Mouse (Mus musculus): Measurements from ENCODE around the gene Mettl17. TPM values are rescaled to one million over a fixed set of nuclear protein-coding genes. Genes with fewer than 3 reads are reported as not detected.
"Not testable (repeated sequence)": the region's sequence is repeated elsewhere in the genome, so short reads cannot be mapped to it uniquely, and the experiment has no call there.

The Mettl17 gene
- polyA plus RNA-seq (2012; rRNA removed): 35.8 and 40.5 TPM in 2 replicates

DNA sequence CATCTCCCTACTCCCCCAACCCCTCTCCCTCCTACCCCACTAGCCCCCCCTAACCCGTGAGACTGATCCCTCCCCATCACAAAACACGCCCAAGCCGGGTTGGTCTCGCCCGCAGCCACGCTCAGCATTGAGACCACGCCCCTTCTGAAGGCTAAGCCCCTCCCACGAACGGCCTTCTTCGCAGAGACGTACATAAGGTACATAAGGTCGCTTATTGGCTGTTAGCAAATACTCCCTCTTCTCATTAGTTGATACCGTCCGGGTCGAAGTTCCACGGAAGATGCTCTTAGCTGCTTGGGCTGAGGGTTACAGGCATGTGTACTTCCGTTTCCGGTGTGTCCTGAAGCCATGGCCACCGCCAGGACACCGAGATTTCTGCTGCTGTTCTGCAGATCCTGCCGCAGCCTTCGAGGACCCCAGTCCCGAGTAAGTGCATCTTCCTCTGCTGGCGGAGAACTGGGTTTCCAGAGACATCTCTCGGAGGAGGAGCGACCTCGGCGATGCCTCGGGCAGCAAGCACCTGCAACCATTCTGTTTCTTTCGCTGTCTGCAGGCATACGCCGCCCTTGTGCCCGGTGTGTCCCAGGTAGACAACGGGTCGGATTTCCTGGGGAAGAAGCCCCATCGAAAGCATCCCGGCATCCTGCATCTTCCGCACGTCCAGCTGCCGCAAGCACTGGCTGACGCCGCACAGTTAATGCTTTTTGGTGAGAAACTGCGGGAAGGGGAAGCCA lies at the start of gene Mettl17:
Gene Mettl17 (plus strand): TSS at position 245 of the 734 bp plus-strand sequence.
- DNase-seq (ENCODE audit: low spot score): peak; percentile 64

DNA sequence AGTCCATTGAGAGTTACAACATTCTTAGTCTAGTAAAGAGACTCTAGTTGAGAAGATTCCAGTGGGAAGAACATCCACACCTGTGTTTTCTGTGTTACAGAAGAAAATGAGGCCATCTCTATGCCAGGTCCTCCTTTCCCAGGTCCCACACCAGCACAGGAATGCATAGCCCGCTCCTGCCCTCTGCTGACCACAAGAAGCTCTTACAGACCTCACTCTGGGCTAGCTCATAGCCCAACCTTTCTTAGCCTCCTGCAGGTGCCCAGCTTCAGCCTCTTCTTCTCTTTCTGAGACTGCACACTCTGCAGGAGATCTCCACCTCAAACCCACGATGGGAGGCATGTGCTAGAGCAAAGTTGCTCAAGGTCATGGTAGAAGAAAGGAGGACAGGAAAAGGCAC lies 46.2 kb upstream of the Mettl17 start:
- not testable (repeated sequence) for DNase-seq (ENCODE audit: low spot score)

GRCm38 (mm10) chr14:51842250-51842649 lies 42.4 kb upstream of the Mettl17 start:
- no peak for DNase-seq (ENCODE audit: low spot score)

DNA sequence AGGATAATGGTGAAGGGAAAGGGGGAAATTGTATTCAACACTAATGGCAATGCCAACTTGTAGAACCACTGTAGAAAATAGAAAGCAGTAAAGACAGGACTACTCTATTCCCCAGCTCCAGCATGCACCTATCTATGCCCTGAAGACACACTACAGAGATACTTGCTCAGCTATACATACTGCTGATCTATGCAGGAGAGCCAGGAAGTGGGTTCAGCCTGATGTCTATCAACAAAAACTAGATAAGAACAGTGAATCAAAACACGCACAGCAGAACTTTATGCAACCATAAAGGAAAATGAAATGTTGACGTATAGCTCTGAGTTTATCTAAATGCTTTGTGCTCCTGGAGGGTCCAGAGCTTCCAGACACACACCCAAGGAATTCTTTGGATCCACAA lies 41.9 kb upstream of the Mettl17 start:
- DNase-seq (ENCODE audit: low spot score): no peak

DNA sequence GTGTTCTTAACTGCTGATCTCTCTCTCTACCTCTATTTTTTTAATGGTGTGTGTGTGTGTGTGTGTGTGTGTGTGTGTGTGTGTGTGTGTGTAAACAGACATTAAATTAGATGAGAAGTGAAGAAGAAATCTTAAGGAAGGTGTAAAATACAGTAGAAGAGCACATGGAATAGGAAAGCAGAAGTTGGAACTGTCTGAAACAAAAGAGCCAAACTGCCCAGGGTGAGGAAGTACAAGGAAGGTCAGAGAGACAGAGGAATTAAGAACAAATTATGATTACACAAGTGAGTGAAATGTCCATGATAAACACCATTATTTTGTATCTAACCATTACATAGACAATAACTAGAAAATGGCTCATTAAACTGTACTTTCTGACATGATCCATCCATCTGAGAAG lies 40.8 kb upstream of the Mettl17 start:
- no peak for DNase-seq (ENCODE audit: low spot score)

DNA sequence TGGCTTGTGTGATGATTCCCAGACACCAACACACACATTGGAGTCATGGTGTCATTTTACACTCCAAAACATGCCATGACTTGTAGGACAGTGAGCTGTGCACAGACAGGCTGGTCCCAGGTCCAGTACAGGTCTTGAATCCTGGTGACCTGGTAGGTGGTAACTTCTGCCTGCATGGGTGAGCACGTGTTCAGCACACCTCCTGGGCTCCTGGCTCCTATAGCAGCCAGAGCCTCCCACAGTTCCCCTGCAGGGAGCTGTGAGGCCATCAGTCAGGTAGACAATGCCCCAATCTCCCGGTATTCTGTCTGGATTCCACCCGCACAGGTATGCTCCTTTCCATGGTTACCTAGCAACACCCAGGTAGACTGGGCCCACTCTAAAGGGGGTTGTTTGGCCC lies 38.1 kb upstream of the Mettl17 start:
- DNase-seq (ENCODE audit: low spot score): no peak

DNA sequence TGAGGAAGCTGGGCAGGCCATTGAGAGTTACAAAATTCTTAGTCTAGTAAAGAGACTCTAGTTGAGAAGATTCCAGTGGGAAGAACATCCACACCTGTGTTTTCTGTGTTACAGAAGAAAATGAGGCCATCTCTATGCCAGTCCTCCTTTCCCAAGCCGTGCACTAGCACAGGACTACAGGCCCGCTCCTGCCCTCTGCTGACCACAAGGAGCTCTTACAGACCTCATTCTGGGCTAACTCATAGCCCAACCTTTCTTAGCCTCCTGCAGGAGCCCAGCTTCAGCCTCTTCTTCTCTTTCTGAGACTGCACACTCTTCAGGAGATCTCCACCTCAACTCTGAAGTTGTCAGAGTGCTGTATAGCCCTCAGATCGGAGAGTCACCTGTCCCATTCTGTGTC lies 33.6 kb upstream of the Mettl17 start:
- DNase-seq (ENCODE audit: low spot score): not testable (repeated sequence)

- DNase-seq (ENCODE audit: low spot score): no peak
Measured at GRCm38 (mm10) chr14:51853399-51853798, 31.2 kb upstream of the Mettl17 start, which contains the start of gene Ear6. Gene Ear6 (plus strand): TSS chr14:51853699.

GRCm38 (mm10) chr14:51855280-51855679 lies 29.4 kb upstream of the Mettl17 start:
- DNase-seq (ENCODE audit: low spot score): not testable (repeated sequence)

DNA sequence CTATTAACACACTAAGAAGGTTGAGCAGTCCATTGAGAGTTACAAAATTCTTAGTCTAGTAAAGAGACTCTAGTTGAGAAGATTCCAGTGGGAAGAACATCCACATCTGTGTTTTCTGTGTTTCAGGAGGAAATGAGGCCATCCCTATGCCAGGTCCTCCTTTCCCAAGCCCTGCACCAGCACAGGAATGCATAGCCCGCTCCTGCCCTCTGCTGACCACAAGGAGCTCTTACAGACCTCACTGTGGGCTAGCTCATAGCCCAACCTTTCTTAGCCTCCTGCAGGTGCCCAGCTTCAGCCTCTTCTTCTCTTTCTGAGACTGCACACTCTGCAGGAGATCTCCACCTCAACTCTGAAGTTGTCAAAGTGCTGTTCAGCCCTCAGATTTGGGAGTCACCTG lies 21.0 kb upstream of the Mettl17 start:
- DNase-seq (ENCODE audit: low spot score): not testable (repeated sequence)

DNA sequence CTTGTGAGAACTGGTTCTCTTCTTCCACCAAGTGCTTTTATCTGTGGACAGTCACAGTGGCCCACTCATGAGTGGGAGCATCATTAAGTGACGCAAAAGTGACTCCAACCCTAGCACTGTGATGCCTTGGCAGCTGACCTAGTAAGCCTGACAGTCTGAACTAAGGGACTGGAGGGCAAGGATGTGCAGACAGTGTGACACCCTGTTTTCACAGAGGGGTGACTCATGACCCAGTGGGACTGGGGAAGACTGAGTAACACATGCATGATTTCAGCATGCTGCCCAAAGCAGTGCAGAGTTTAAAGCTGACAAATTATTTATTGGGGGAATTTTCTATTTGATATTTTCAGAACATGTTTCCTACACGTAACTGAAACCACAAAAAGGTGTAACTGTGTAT lies 13.9 kb upstream of the Mettl17 start:
- no peak for DNase-seq (ENCODE audit: low spot score)

- DNase-seq (ENCODE audit: low spot score): no peak
Measured at GRCm38 (mm10) chr14:51871741-51872140, 12.9 kb upstream of the Mettl17 start.

- DNase-seq (ENCODE audit: low spot score): no peak
Measured at GRCm38 (mm10) chr14:51877517-51877916, 7.1 kb upstream of the Mettl17 start.

GRCm38 (mm10) chr14:51883527-51884030 lies 1.1 kb upstream of the Mettl17 start:
- DNase-seq (ENCODE audit: low spot score): no peak

DNA sequence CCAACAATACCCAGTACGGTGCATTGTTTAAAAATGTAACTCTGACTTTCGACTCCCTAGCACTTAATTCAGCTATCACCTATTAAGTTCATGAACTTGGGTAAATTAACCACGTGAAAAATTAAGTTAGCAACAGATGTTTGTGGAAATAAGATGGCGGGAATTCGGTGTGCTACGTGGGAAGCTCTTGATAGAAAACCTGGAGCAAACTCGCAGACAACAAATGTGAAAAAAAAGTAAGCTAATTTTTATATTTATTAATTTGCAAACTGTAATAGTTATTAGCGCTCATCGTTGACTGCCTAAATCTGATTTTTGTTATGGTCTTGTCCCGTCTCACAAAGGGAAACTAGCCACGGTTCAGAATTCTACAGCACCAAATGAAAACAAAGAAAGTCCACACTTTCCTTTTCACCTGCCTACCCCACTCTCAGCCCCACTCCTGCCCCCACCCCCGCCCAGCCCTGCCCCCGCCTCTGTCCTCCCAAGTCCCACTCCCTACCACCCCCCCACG lies 554 bp upstream of the Mettl17 start:
- DNase-seq (ENCODE audit: low spot score): no peak

DNA sequence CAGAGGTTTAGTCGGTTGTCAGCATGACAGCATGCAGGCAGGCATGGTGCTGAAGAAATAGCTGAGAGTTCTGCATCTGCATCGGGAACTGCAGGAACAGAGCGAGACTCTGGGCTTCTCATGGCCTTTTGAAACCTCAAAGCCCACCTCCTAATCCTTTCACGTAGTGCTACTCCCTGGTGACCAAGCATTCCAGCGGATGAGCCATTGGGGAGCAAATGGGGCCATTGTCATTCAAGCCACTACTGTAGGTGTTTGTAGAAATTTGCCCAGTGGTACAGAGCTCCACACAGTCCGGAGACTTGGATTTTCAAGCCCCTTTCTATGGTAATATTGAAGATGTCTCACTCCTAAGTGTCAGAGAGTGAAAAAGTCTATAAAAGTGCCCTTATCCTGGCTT lies 1.4 kb downstream of the Mettl17 start:
- DNase-seq (ENCODE audit: low spot score): no peak

DNA sequence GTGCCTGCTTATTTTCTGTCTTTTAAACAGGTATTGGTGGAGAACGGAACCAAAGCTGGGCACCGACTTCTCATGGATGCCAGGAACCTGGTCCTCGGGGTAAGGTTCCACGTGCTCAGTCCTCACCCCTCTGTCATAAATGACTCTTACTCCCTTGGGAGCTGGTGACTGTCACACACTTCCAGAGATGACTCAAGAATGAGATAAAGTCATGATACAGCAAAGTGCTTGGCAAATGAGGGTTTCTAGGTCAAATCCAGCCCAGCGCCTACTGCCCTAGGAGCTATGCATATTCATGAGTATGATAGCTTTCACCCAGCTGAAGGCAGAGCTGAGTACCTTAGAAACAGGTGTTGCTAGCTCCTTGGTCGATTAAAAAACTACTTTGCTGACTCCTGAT lies 5.2 kb downstream of the Mettl17 start:
- no peak for DNase-seq (ENCODE audit: low spot score)

DNA sequence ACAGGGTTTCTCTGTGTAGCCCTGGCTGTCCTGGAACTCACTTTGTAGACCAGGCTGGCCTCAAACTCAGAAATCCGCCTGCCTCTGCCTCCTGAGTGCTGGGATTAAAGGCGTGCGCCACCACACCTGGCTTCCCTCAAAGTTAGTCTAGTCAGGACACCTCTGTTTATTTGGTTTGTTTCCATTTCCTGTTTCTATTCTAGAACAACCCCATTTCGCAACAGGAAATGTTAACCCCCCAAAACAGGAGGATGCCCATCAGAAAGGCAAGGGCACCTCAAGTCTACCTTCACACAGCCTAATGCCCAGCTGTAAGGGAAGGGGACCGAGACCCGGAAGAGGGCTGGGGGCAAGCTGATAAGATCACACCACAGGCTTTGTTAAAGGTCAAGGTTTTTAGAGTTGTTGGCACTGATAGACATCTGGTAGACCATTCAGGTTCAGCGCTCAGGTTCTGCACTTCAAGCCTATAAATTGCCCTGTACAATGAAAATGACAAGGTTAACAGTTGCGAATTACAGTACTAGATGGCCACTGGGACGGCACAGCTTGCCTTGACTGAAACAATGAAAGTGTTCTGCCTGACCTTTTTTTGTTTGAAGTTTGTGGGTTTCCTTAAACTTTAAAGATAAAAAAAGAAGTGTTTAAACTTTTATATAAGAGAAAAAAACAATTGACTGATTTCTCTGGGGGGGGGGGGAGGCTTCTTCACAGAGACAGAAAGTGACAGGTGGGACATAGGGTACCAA lies 7.7 kb downstream of the Mettl17 start, which contains the start of gene Slc39a2:
Gene Slc39a2 (plus strand): TSS at position 699 of the 749 bp plus-strand sequence.
- DNase-seq (ENCODE audit: low spot score): no peak

GRCm38 (mm10) chr14:51893094-51893794 lies 8.6 kb downstream of the Mettl17 start:
- no peak for DNase-seq (ENCODE audit: low spot score)

DNA sequence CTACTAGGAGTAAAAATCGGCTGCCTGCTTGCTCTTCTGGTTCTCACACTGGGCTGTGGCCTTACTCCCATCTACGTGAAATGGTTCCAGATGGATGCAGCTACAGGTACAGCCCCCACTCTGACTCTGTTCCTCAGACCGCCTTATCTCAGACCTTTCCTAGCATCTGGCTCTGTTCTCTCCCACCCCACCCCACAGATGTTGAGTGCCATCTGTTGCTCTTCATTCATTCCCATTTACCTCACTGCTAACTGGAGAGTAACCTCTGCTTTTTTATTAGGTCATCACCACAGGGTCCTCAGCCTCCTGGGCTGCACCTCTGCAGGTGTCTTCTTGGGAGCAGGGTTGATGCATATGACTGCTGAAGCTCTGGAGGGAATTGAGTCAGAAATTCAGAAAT lies 9.2 kb downstream of the Mettl17 start:
- DNase-seq (ENCODE audit: low spot score): no peak

DNA sequence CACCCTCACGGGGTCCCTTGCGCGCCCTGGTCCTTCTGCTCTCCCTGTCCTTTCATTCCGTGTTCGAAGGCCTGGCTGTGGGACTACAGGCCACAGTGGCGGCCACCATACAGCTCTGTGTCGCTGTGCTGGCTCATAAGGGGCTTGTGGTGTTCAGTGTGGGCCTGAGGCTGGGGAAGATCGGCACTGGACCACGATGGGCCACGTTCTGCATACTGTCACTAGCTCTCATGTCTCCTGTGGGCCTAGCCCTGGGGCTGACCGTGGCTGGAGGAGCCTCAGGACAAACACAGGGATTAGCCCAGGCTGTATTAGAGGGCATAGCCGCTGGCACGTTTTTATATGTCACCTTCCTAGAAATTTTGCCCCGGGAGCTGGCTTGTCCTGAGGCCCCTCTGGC lies 10.4 kb downstream of the Mettl17 start:
- no peak for DNase-seq (ENCODE audit: low spot score)

DNA sequence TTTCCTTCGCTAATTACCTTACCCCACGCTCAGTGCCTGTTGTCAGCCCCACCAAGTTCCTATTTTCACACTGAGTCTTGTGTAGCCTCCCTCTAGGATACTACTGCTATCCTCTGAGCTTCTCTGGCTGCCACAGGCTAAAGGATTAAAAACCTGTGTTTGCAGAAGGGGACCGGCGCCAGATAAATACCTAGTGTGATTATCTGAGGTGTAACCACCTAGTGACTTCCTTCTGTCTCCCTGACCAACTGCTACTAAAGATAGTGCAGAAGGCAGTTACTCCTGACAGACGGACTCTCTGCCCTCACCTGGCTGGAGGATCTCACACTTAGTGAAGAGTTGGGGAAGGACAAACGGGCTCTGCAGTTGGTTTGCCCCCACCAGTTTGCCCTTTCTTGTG lies 11.4 kb downstream of the Mettl17 start:
- no peak for DNase-seq (ENCODE audit: low spot score)

All from urinary bladder, adult 2 months (tissue).